Mouse (Mus musculus) brain, adult 2 months (tissue): ENCODE data around the gene Abr.

Experiments used
- DNase-seq: peaks from one replicate; pipeline ENCODE4 v3.0.0; 2011; ENCODE audit warnings: low read depth, low spot score

Gene Abr

GRCm38 (mm10) chr11:76461201-76461600, 160.9 kb downstream of the Abr start:
- no peak for DNase-seq

GRCm38 (mm10) chr11:76459489-76459888, 162.6 kb downstream of the Abr start:
- no peak for DNase-seq

GRCm38 (mm10) chr11:76458730-76459129, 163.4 kb downstream of the Abr start:
- no peak for DNase-seq

GRCm38 (mm10) chr11:76456897-76457296, 165.2 kb downstream of the Abr start:
- no peak for DNase-seq

- peak; percentile 82 for DNase-seq
Observed at GRCm38 (mm10) chr11:76456233-76456632, 165.9 kb downstream of the Abr start.

- peak; percentile 87 for DNase-seq
Observed at GRCm38 (mm10) chr11:76454492-76454891, 167.6 kb downstream of the Abr start.

- peak; percentile 76 for DNase-seq
Observed at GRCm38 (mm10) chr11:76450202-76450561, 171.9 kb downstream of the Abr start.

GRCm38 (mm10) chr11:76449520-76450201, 172.5 kb downstream of the Abr start:
- DNase-seq: peak; percentile 94

GRCm38 (mm10) chr11:76446251-76446650, 175.9 kb downstream of the Abr start:
- no peak for DNase-seq

- no peak for DNase-seq
Observed at GRCm38 (mm10) chr11:76445459-76445858, 176.7 kb downstream of the Abr start.

- peak; percentile 90 for DNase-seq
Observed at GRCm38 (mm10) chr11:76439666-76440065, 182.4 kb downstream of the Abr start.

GRCm38 (mm10) chr11:76436864-76437437, 185.2 kb downstream of the Abr start:
- peak; percentile 82 for DNase-seq

- DNase-seq: no peak
Observed at GRCm38 (mm10) chr11:76436009-76436408, 186.1 kb downstream of the Abr start.

GRCm38 (mm10) chr11:76429966-76430631, 192.0 kb downstream of the Abr start:
- DNase-seq: no peak

- DNase-seq: no peak
Observed at GRCm38 (mm10) chr11:76429556-76429955, 192.6 kb downstream of the Abr start.

GRCm38 (mm10) chr11:76429046-76429445, 193.1 kb downstream of the Abr start:
- DNase-seq: no peak

GRCm38 (mm10) chr11:76427781-76428180, 194.3 kb downstream of the Abr start:
- peak; percentile 65 for DNase-seq

- peak; percentile 64 for DNase-seq
Observed at GRCm38 (mm10) chr11:76425749-76426148, 196.4 kb downstream of the Abr start.

GRCm38 (mm10) chr11:76420896-76421295, 201.2 kb downstream of the Abr start:
- DNase-seq: no peak

GRCm38 (mm10) chr11:76419179-76419578, 202.9 kb downstream of the Abr start:
- DNase-seq: no peak

- peak; percentile 82 for DNase-seq
Observed at GRCm38 (mm10) chr11:76418423-76418822, 203.7 kb downstream of the Abr start.

GRCm38 (mm10) chr11:76415985-76416384, 206.1 kb downstream of the Abr start:
- DNase-seq: peak; percentile 64

- no peak for DNase-seq
Observed at GRCm38 (mm10) chr11:76415001-76415400, 207.1 kb downstream of the Abr start.
